Comparison of ENCODE assay signal across 9 mouse cellular contexts in the genomic region with DNA sequence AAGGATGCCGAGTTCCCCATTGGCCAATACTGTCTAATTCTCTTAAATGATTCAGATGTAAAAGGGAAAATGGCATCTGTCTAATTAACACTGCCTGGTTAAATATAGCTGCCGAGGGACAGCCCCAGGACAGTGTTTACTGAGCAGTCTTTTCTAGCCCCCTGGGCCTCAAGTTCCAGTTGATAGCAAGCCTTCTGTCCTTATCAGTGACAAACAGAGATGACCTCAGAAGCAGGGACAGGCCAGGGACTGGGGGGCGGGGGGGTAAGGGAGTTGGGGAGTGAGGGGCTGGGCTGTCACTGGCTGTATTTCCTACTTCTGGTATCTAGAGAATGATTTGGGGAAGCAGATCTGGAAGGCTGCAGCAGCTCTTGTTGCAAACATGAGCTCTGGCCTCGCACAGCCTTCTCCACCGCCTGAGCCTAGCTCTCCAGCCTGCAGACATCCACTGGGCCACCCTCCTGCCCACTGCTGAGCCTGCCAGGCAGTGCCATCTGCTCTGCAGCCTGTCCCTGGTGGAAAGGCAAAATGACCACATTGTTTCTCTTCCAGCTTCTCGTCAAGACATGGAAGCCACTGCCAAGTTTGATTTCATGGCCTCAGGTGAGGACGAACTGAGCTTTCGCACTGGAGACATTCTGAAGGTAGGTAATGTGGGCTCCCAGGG. TPM values are rescaled to one million over a fixed set of nuclear protein-coding genes. Genes with fewer than 3 reads are reported as not detected.
A peak's percentile ranks its signal among the peaks of the same experiment; 100 is the strongest.
DNase-seq lines count a peak whose midpoint lies in the region; TF ChIP-seq lines count a peak whose summit lies in the region.
"Had no signal": no experiment of that assay in that cellular context is flagged by ENCODE, and none has a peak within 500 bp of the region (broad histone marks: within the 10 kb centered on the region; RNA-seq: fewer than 3 reads in every experiment).

No protein-coding gene starts in this region.

- TF ChIP-seq CTCF in cerebellum, adult 2 months (IDR thresholded peaks at IDR 0.05; ENCODE audit: borderline replicate concordance, insufficient read depth, low read depth, low read length) = 0 out of 2 replicates have a peak, but pooled peaks have one; percentile 16

- peaks cover 19% of the 10 kb centered on the region; the same call in 1 of the 2 replicates for H3K27me3 ChIP-seq in heart, embryonic 10.5 days (ENCODE audit: insufficient read depth, poor library complexity, severe bottlenecking)
- H3K27me3 ChIP-seq in cerebellum, adult 2 months (ENCODE audit: control insufficient read depth, insufficient read depth, low read length) = no peaks in the 10 kb centered on the region

- peak; percentile 92 for DNase-seq in heart, embryonic 10.5 days (ENCODE audit: low spot score)
- no peak for DNase-seq in heart, adult 9 months (ENCODE audit: low spot score in 2 of 2)
- peak; percentile 56 for DNase-seq in 416B (ENCODE audit: low read depth)
- peak; percentile 91 to 97 for DNase-seq in cerebellum, adult 2 months
- peak; percentile 88 for DNase-seq in liver
- DNase-seq in kidney, adult 18-20 months = no peak
- DNase-seq in left cerebral cortex, postnatal 36 days (ENCODE audit: low spot score in 2 of 2) = no peak
- no peak for DNase-seq in lung, postnatal 14 days

- no peaks in the 10 kb centered on the region for H3K36me3 ChIP-seq in heart, embryonic 10.5 days

- H3K27ac ChIP-seq in heart, embryonic 10.5 days = peak overlapping the region; percentile 86
- no peak overlapping the region for H3K27ac ChIP-seq in cerebellum, adult 2 months (ENCODE audit: insufficient read depth, low read length)

- H3K4me1 ChIP-seq in heart, embryonic 10.5 days = peaks cover 41% of the 10 kb centered on the region
- H3K4me1 ChIP-seq in cerebellum, adult 2 months (ENCODE audit: control insufficient read depth, insufficient read depth, low read length) = peaks cover 18% of the 10 kb centered on the region; the same call in 1 of the 2 replicates

- no peaks in the 10 kb centered on the region for H3K9me3 ChIP-seq in heart, embryonic 10.5 days

- TF ChIP-seq POLR2A in cerebellum, adult 2 months (IDR thresholded peaks at IDR 0.05; ENCODE audit: borderline replicate concordance, insufficient read depth, low read length) = no peak

- peak overlapping the region; percentile 43 for H3K4me3 ChIP-seq in heart, embryonic 10.5 days
- H3K4me3 ChIP-seq in cerebellum, adult 2 months (replicated peaks; ENCODE audit: insufficient read depth, low read depth, low read length) = no peak overlapping the region

- WGBS in heart, embryonic 10.5 days = 23% methylated on average over 8 of the region's 8 CpGs
- 10% methylated on average over 8 of the region's 8 CpGs for WGBS in cerebellum, adult 2 months

- intact Hi-C loops in left cerebral cortex, postnatal 36 days (cut with DNase I) = no loop called here

RNA-seq across cellular contexts. Expression of gene Fam83f, which starts 48.3 kb away (rescaled TPM):
- polyA plus RNA-seq in heart, embryonic 10.5 days (2016; fragmentation: Nextera tagmentation; extraction: Ambion mirVana) = 0.31 and 0.50 TPM in 2 replicates
- polyA plus RNA-seq in cerebellum, adult 2 months (2012; rRNA removed) = 0.25 and 0.35 TPM in 2 replicates
- total RNA-seq in left cerebral cortex, postnatal 36 days (2021) = under 1 TPM; 0.39 TPM

RNA-seq across cellular contexts. Expression of gene Grap2, which starts 50.9 kb away (rescaled TPM):
- polyA plus RNA-seq in heart, embryonic 10.5 days (2016; fragmentation: Nextera tagmentation; extraction: Ambion mirVana) = 4.9 and 5.0 TPM in 2 replicates
- 0.08 and 0.16 TPM in 2 replicates for polyA plus RNA-seq in cerebellum, adult 2 months (2012; rRNA removed)
- under 1 TPM; 0.35 to 0.50 TPM for total RNA-seq in left cerebral cortex, postnatal 36 days (2021)

RNA-seq across cellular contexts. Expression of gene Enthd1, which starts 58.3 kb away (rescaled TPM):
- polyA plus RNA-seq in heart, embryonic 10.5 days (2016; fragmentation: Nextera tagmentation; extraction: Ambion mirVana) = not detected in 2 replicates
- polyA plus RNA-seq in cerebellum, adult 2 months (2012; rRNA removed) = not detected in 2 replicates
- total RNA-seq in left cerebral cortex, postnatal 36 days (2021) = not detected
- polyA plus RNA-seq: intestine, embryonic 14.5 days had no signal

Comparison
In these comparisons a context has a peak if more than half of its experiments do, and no peak if none do; other contexts are left out.
1. DNase-seq: peak in heart, embryonic 10.5 days (single experiment), 416B (single experiment), cerebellum, adult 2 months (2 of 2) and liver (single experiment); none in heart, adult 9 months (0 of 2), kidney, adult 18-20 months (single experiment), left cerebral cortex, postnatal 36 days (0 of 2) and lung, postnatal 14 days (single experiment).